Mouse (Mus musculus) ovary, postnatal 14 days (tissue): Measurements from ENCODE around the gene Gm26741.

Experiments used
- DNase-seq: peaks from one replicate; pipeline ENCODE4 v3.0.0; 2022; ENCODE audit warnings: low spot score

Gm26741 gene

GRCm38 (mm10) chr10:52389438-52389837, 30.9 kb downstream of the Gm26741 start:
- DNase-seq: no peak

- DNase-seq: no peak
Observed at GRCm38 (mm10) chr10:52391208-52391607, 32.6 kb downstream of the Gm26741 start.

GRCm38 (mm10) chr10:52396647-52397046, 38.1 kb downstream of the Gm26741 start:
- DNase-seq: no peak

GRCm38 (mm10) chr10:52398715-52399114, 40.1 kb downstream of the Gm26741 start:
- no peak for DNase-seq

GRCm38 (mm10) chr10:52399722-52400121, 41.2 kb downstream of the Gm26741 start:
- DNase-seq: no peak

- DNase-seq: no peak
Observed at GRCm38 (mm10) chr10:52405160-52405559, 46.6 kb downstream of the Gm26741 start.

GRCm38 (mm10) chr10:52407526-52407925, 49.0 kb downstream of the Gm26741 start:
- DNase-seq: no peak
